Mouse (Mus musculus) retina, adult 2 months (tissue): Measurements from ENCODE around the gene Pde1a.

Source experiments
- DNase-seq: peaks from one replicate; pipeline ENCODE4 v3.0.0-alpha.2; 2012; ENCODE audit warnings: low read depth, low spot score

Gene Pde1a

GRCm38 (mm10) chr2:79825853-79826252 is 303.4 kb downstream of the Pde1a start:
- DNase-seq = no peak

- DNase-seq = no peak
Observed at GRCm38 (mm10) chr2:79819543-79819942, 309.7 kb downstream of the Pde1a start.

- no peak for DNase-seq
Observed at GRCm38 (mm10) chr2:79815708-79816484, 313.4 kb downstream of the Pde1a start.

GRCm38 (mm10) chr2:79798627-79799026 is 330.6 kb downstream of the Pde1a start:
- DNase-seq = no peak

GRCm38 (mm10) chr2:79797444-79797843 is 331.8 kb downstream of the Pde1a start:
- DNase-seq = no peak

GRCm38 (mm10) chr2:79793186-79793585 is 336.1 kb downstream of the Pde1a start:
- DNase-seq = no peak

GRCm38 (mm10) chr2:79786467-79786866 is 342.8 kb downstream of the Pde1a start:
- DNase-seq = no peak

- no peak for DNase-seq
Observed at GRCm38 (mm10) chr2:79785541-79786134, 343.6 kb downstream of the Pde1a start.
